Mouse (Mus musculus): ENCODE results near the gene Mkrn2.

The Mkrn2 gene

DNA sequence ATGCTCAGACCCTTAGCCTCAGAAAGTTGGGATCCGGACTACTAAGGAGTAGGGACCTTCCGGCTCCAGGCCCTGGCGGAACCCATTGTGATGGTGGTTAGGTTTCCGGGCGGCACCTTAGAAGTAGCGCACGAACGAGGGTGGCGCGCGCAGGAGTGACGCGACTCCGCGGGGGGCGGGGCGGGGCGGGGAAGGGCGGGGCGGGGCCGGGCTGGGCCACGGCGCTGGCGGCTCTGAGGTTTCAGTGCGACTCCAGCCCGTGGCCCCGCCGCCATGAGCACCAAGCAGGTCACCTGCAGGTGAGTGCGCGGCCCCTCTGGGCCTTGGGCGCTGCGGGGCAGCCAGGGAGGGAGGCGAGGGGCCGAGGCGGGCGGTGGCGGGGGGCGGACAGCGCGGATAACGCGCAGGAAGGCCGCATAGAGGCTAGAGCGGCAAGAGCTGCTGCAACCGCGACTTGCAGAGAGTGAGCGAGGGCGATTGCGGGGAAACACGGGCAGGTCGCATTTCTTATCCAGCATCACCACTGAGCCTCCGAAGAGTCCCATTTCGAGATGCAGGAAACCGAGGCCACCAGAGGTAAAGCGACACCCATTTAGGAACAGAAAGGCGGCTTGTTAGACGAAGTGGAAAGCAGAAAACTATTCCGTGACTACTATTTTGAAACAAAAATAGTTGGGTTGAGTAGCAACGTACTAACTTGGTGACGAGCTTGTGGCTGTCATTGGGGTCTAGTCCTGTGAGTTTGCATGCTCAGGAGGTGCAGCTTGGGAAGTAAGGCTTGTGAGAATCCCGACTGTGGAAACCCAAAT, at the start of gene Mkrn2:
Mkrn2 (plus strand) TSS at position 188 of the 809 bp plus-strand sequence.
- peak; percentile 55 for DNase-seq (ENCODE audit: low spot score)

GRCm38 (mm10) chr6:115555485-115555884, 46.2 kb upstream of the Mkrn2 start:
- no peak for DNase-seq (ENCODE audit: low spot score)

- DNase-seq (ENCODE audit: low spot score), result no peak
These were observed 43.5 kb upstream of the Mkrn2 start for GRCm38 (mm10) chr6:115558176-115558575.

DNA sequence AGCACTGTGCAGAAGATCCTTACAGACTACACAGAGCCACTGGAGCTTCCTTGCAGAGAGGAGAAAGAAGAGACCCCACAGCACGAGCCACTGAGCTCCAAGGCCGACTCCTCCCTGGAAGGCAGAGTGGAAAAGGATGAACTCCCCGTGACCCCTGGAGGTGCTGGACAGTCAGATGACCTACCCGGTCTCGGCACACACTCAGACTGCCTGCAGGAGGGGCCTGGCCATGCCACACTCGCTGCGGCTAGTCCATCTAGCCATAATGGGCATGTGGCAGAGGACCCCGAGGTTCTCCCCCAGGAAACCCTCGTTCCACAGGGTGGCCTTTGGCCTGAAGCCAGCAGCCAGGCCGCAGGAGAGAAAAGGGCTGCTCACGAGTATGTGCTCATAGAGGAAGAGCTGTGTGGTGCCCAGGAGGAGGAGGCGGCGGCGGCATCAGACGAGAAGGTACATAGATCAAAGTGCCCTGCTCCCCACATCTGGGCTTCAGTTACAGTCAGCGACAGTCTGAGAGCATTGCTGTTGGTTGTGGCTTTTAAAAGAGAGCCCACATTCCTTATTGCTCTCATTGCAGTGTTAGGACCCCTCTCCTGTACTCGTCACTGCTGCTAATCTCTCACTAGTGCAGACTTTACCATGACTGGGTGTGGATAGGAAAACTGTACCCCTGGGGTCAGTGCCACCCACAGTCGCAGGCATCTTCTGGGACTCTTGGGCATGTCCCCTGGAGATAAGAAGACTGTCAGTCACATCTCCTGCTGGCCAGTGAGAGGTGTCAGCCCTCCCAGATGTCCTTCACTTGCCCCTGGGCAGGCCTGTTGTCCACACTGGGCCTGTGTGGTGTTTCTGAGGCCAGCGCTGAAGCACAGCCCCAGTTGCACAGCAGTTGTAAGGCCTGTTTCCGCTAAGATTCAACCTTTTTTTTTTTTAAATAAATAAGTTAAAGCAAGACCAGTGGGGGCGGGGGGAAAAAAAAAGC, 41.8 kb upstream of the Mkrn2 start:
- peak; percentile 25 for DNase-seq (ENCODE audit: low spot score)

- no peak for DNase-seq (ENCODE audit: low spot score)
These were observed 36.1 kb upstream of the Mkrn2 start for GRCm38 (mm10) chr6:115565479-115566045.

GRCm38 (mm10) chr6:115574171-115574570, 27.5 kb upstream of the Mkrn2 start:
- no peak for DNase-seq (ENCODE audit: low spot score)

DNA sequence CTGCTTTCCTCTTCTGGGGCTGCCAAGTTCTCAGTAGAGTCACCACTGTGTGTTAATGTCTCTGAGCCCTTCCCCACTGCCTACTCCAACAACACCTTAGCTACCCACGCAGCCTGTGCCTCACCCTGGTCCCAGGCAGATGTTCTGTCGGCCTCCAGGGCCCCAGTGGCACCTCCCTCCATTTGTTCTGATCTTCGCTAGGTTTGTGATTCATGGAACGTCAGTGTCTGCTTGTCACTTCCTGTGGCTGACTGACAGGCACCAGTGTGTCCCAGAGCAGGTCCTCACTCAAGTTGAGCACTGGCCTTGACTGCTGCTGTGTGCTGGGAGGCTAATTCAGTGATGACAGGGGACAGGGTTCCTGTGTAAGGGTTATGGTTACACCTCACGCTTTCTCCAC, 24.3 kb upstream of the Mkrn2 start:
- no peak for DNase-seq (ENCODE audit: low spot score)

- no peak for DNase-seq (ENCODE audit: low spot score)
These were observed 23.8 kb upstream of the Mkrn2 start for GRCm38 (mm10) chr6:115577941-115578340.

- no peak for DNase-seq (ENCODE audit: low spot score)
These were observed 20.9 kb upstream of the Mkrn2 start for GRCm38 (mm10) chr6:115580810-115581209.

DNA sequence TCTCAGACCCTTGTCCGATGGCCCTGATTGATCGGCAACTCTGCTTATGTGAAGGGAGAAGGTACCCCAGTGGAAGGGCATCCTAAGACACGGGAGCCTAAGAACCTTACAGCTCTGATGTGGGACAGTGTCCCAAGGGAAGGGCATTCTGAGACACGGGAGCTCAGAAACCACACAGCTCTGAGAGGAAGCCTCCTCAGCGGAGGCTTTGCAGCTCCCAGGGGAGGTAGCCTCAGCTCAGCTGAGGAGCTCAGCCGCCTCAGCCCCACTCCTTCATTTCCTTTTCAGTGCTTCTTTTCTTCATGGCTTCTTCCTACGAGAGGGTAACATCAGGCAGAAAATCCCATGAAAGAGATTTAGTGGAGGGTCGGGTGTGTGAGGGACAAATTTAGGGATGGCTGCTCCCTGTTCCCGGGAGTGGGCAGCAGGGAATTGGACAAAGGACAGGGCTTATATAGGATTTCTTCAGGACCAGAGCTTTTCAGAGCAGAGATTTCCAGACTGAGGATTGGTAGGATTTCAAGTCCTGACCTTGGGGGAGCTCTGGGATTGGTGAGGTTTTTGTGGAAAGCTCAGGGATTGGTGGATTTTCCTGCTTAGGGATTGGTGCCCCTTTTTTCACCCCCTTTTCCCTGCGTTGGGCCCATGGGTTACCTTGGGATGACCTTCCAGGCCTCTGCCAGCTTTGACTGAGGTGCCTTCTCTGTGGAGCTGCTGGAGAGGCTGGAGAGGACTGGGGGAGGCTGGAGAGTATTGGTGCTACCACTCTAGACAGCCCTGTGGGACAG, 19.2 kb upstream of the Mkrn2 start:
- no peak for DNase-seq (ENCODE audit: low spot score)

GRCm38 (mm10) chr6:115583430-115584125, 18.1 kb upstream of the Mkrn2 start:
- DNase-seq (ENCODE audit: low spot score), result no peak

DNA sequence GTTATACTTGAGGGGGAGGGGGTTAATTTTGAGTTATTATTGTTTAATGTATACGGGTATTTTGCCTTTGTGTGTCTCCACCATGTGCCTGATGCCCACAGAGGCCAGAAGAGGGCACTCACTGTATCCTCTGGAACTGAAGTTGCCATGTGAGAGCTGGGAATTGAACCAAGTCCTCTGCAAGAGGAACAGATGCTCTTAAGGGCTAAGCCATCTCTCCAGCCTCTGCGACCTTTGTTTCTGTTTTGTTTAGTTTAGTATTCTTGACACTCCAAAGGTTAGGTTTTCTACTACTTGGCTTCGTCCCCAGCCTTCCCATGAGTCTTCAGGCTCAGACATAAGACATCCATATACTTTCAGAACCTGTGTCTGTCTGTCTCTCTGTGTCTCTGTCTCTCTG, 17.5 kb upstream of the Mkrn2 start:
- DNase-seq (ENCODE audit: low spot score), result no peak

DNA sequence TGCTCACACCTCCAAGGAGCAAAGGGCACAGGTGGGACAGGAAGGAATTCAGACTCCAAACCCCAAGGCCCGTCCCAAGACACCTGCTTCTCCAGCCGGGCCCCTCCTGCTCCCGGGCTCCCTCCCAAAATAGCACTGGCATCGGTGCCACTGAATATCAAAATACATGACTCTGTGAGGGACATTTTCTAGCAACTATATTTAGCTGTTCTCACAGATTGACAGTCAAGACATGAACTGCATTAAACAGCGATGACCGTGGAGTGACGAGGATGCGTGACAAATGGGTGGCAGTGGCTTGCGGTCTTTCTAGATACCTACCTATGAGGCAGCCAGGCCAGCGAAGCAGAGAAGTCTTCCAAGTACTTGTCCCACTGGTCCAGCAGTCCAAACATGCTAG, 15.4 kb upstream of the Mkrn2 start:
- DNase-seq (ENCODE audit: low spot score), result no peak

GRCm38 (mm10) chr6:115591692-115592359, 9.9 kb upstream of the Mkrn2 start:
- DNase-seq (ENCODE audit: low spot score), result no peak

DNA sequence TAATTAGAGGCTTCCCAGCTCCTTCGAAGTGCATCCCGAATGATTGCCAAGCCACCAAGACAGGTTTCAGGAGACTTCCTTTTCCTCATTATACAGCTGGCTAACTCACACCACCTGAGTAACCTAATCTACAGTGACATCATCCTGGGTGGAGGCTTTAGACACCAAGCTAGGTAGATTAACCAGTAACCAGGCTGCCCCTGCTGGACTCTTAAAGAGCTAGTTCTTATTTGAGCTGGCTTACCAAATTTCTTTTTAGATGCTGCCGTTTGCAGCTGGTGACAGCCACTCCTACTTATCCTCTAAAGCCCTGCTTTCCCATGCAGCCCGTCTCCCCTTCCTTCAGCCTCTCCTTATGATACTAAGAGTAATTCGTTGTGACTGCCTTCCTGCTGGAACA, 9.2 kb upstream of the Mkrn2 start, which contains the start of gene Mkrn2os:
Mkrn2os (minus strand) TSS at position 119 of the 400 bp plus-strand sequence.
- DNase-seq (ENCODE audit: low spot score), result no peak

DNA sequence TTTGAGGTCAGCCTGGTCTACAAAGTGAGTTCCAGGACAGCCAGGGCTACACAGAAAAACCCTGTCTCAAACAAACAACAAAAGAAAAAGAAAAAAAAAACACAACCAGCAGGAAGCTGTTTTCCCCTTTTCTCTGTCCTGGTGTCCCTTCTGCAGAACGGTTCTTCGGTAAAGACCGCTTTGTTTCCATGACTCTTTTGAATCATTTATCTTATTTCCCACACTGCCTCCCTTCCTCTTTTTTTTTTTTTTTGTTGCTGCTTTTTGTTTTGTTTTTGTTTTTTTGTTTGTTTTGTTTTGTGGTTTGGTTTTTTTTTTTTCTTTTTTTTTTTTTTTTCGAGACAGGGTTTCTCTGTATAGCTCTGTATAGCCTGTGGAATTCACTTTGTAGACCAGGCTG, 8.4 kb upstream of the Mkrn2 start:
- DNase-seq (ENCODE audit: low spot score), result no peak

DNA sequence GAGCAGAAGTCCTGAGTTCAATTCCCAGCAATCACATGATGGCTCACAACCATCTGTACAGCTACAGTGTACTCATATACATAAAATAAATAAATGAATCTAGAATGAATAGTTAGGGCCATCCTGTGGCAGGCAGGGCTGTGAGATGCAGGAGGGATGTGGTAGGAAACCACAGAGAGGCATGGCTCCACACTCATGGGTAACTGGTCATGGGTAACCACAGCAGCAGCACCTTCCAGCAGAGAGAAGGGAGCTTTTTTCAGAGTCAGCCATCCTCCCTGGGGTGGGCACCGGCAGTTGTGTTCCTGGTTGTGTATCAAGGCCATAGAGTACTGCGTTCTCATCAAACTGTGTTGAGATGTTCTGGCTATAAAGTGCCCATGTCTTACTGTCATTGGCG, 7.2 kb upstream of the Mkrn2 start:
- no peak for DNase-seq (ENCODE audit: low spot score)

GRCm38 (mm10) chr6:115595667-115596066, 6.0 kb upstream of the Mkrn2 start:
- DNase-seq (ENCODE audit: low spot score), result no peak

- DNase-seq (ENCODE audit: low spot score), result no peak
These were observed 384 bp upstream of the Mkrn2 start for GRCm38 (mm10) chr6:115601322-115601714.

DNA sequence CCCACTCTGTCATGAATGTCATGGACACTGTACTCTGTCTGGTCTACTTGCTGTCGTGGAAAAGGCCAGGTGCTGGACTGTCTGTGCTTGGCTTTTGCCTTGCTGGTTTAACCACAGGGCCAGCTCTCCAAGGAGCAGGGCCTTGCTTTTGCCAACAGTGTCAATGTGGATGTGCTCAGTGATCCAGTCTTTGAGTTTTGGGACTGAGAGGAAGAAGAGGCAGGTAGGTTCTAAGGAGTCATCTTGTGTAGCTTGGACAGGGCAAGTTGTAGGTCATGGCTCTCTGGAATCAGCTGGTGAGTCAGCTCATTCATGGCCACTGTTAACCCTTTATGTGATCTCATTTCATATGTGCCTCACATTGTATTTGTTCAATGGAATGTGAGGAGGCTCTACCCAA, 4.8 kb downstream of the Mkrn2 start:
- DNase-seq (ENCODE audit: low spot score), result no peak

GRCm38 (mm10) chr6:115607429-115607828, 5.7 kb downstream of the Mkrn2 start:
- DNase-seq (ENCODE audit: low spot score), result no peak

Data from ovary, adult 18-20 months (tissue).